Mouse (Mus musculus) liver, postnatal 0 days (tissue): ENCODE measurements around the gene Mest.

Experiments used
- CTCF ChIP-seq: sonication (generic); IDR thresholded peaks from 2 replicates; pipeline ENCODE4 v1.5.1; 2016; ENCODE audit warnings: antibody characterized with exemption, low read depth
- EP300 ChIP-seq: IDR thresholded peaks from 2 replicates; pipeline ENCODE4 v1.6.1; 2016; ENCODE audit warnings: antibody characterized with exemption, low read depth, mild to moderate bottlenecking

GRCm38 (mm10) chr6:30684570-30684969 lies 38.8 kb upstream of the Mest start:
- TF ChIP-seq EP300 (no peak), CTCF (no peak)
